ENCODE assay signal across 21 mouse cellular contexts in the genomic region with DNA sequence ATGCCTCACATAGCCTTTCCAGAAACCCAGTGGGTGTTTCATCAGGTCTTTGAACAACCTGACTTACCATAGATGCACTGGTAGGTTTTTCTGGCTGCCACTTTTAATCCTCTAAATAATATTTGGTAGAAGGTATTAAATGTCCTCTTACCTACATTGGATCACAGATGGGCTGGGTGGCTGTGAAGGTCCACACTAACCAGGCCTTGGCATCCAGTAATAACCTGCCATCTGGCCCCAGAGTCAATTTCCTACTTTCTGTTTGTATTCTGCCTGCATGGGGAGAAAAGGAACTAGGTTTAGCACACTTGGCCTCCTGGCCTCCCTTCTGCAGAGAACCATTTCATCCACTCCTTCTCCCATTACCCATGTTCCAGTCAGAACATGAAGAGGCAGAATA.
DNase-seq lines count a peak whose midpoint lies in the region; ATAC-seq lines count a peak whose summit lies in the region.
"Had no signal": no experiment of that assay in that cellular context is flagged by ENCODE, and none has a peak within 500 bp of the region (broad histone marks: within the 10 kb centered on the region; RNA-seq: fewer than 3 reads in every experiment).

No protein-coding gene starts in this region.

- ATAC-seq in cerebellum, adult (ENCODE audit: insufficient number of reproducible peaks, low FRiP score, low TSS enrichment) = peak; percentile 72; the same call in 1 of the 2 replicates
- no peak for ATAC-seq in kidney, embryonic 14.5 days (ENCODE audit: low FRiP score, low TSS enrichment)
- ATAC-seq: activated CD4-positive, CD25-positive, alpha-beta regulatory T cell, adult 4 months; CD4-positive, CD25-positive, alpha-beta regulatory T cell, adult 4 months; forebrain, embryonic 13.5 days; forebrain, embryonic 15.5 days; forebrain, postnatal 0 days; Patski had no signal

- H3K9ac ChIP-seq in kidney, embryonic 14.5 days (ENCODE audit: low read depth, low read length) = no peak overlapping the region
- H3K9ac ChIP-seq: embryonic facial prominence, embryonic 12.5 days; forebrain, embryonic 13.5 days; forebrain, embryonic 15.5 days; forebrain, postnatal 0 days had no signal

- H3K27ac ChIP-seq in kidney, embryonic 14.5 days (ENCODE audit: low read depth, low read length) = no peak overlapping the region
- H3K27ac ChIP-seq: embryonic facial prominence, embryonic 10.5 days; embryonic facial prominence, embryonic 12.5 days; forebrain, embryonic 13.5 days; forebrain, embryonic 15.5 days had no signal

- no peak for DNase-seq in cerebellum, postnatal 36 days
- DNase-seq in cerebellum, adult 11-12 months = peak; percentile 32
- no peak for DNase-seq in cerebellum, postnatal 4 days (ENCODE audit: low spot score in 2 of 2)
- peak; percentile 24 for DNase-seq in cerebellum, adult 9-10 months
- no peak for DNase-seq in layer of hippocampus, adult 9-11 months
- DNase-seq: adrenal gland, adult 8-10 months; adrenal gland, postnatal 14 days; adrenal gland, postnatal 36 days; B cell, adult 2 months; forebrain, postnatal 0 days had no signal

- H3K4me3 ChIP-seq in kidney, embryonic 14.5 days (ENCODE audit: low read length) = no peak overlapping the region
- H3K4me3 ChIP-seq: embryonic facial prominence, embryonic 10.5 days; embryonic facial prominence, embryonic 12.5 days; forebrain, embryonic 13.5 days; forebrain, embryonic 15.5 days had no signal

- H3K4me1 ChIP-seq in kidney, embryonic 14.5 days (ENCODE audit: control insufficient read depth, insufficient read depth, low read length) = no peaks in the 10 kb centered on the region
- H3K4me1 ChIP-seq: embryonic facial prominence, embryonic 10.5 days; embryonic facial prominence, embryonic 12.5 days; forebrain, embryonic 13.5 days; forebrain, embryonic 15.5 days had no signal

- no peaks in the 10 kb centered on the region for H3K27me3 ChIP-seq in kidney, embryonic 14.5 days (ENCODE audit: control insufficient read depth, insufficient read depth, low read length)
- H3K27me3 ChIP-seq: CH12.LX; embryonic facial prominence, embryonic 12.5 days; forebrain, embryonic 13.5 days; forebrain, embryonic 15.5 days; Patski had no signal

- no peaks in the 10 kb centered on the region for H3K36me3 ChIP-seq in kidney, embryonic 14.5 days (ENCODE audit: control insufficient read depth, insufficient read depth, low read length)
- H3K36me3 ChIP-seq: embryonic facial prominence, embryonic 10.5 days; embryonic facial prominence, embryonic 12.5 days; forebrain, embryonic 15.5 days; G1E had no signal

- H3K4me2 ChIP-seq in kidney, embryonic 14.5 days (replicated peaks; ENCODE audit: low read depth, low read length) = no peak overlapping the region
- H3K4me2 ChIP-seq: embryonic facial prominence, embryonic 12.5 days; forebrain, embryonic 13.5 days; forebrain, embryonic 15.5 days had no signal

- H3K9me3 ChIP-seq in kidney, embryonic 14.5 days (ENCODE audit: control insufficient read depth, low read length) = no peaks in the 10 kb centered on the region
- H3K9me3 ChIP-seq: embryonic facial prominence, embryonic 10.5 days; embryonic facial prominence, embryonic 12.5 days; forebrain, embryonic 13.5 days; forebrain, embryonic 15.5 days; G1E had no signal

Comparison
In these comparisons a context has a peak if more than half of its experiments do, and no peak if none do; other contexts are left out.
1. DNase-seq: peak in cerebellum, adult 11-12 months (single experiment) and cerebellum, adult 9-10 months (single experiment); none in cerebellum, postnatal 36 days (0 of 2), cerebellum, postnatal 4 days (0 of 2) and layer of hippocampus, adult 9-11 months (single experiment).